Mouse (Mus musculus): ENCODE results near the gene Neb. TPM values are rescaled to one million over a fixed set of nuclear protein-coding genes. Genes with fewer than 3 reads are reported as not detected.
A peak's percentile ranks its signal among the peaks of the same experiment; 100 is the strongest.

Neb gene
- total and polyA plus RNA-seq, 3 experiments, result 0.12 to 0.70 TPM; not detected in 1

GRCm38 (mm10) chr2:52193629-52194028 is 184.6 kb downstream of the Neb start:
- TF ChIP-seq ZC3H11A (IDR thresholded peaks at IDR 0.05; ENCODE audit: low read depth, low read length) (no peak), TBP (IDR thresholded peaks at IDR 0.05; ENCODE audit: low read depth, low read length) (no peak), ELF1 (IDR thresholded peaks at IDR 0.05; ENCODE audit: low read depth, low read length) (no peak), MEF2A (IDR thresholded peaks at IDR 0.05; ENCODE audit: extremely low read depth, insufficient replicate concordance, low read depth, low read length, poor library complexity, severe bottlenecking) (no peak), MYB (IDR thresholded peaks at IDR 0.05; ENCODE audit: low read depth, low read length) (no peak), GABPA (IDR thresholded peaks at IDR 0.05; ENCODE audit: low read depth, low read length) (no peak), ZNF384 (IDR thresholded peaks at IDR 0.05; ENCODE audit: low read depth, low read length) (no peak), MXI1 (IDR thresholded peaks at IDR 0.05; ENCODE audit: low read depth, low read length) (no peak), ZKSCAN1 (IDR thresholded peaks at IDR 0.05; ENCODE audit: low read depth, low read length) (no peak), RCOR1 (IDR thresholded peaks at IDR 0.05; ENCODE audit: low read depth, low read length) (no peak), TCF12 (IDR thresholded peaks at IDR 0.05; ENCODE audit: low read depth, low read length) (no peak), HCFC1 (IDR thresholded peaks at IDR 0.05; ENCODE audit: low read depth, low read length) (no peak), MAX (IDR thresholded peaks at IDR 0.05; ENCODE audit: low read length) (no peak), CHD2 (IDR thresholded peaks at IDR 0.05; ENCODE audit: low read length) (no peak), E2F4 (IDR thresholded peaks at IDR 0.05; ENCODE audit: borderline replicate concordance, low read depth, low read length) (no peak), RAD21 (IDR thresholded peaks at IDR 0.05; ENCODE audit: low read depth, low read length) (no peak), SIN3A (IDR thresholded peaks at IDR 0.05; ENCODE audit: low read length) (no peak), MAFK (IDR thresholded peaks at IDR 0.05; ENCODE audit: borderline replicate concordance, low read depth, low read length) (no peak)
- Histone ChIP-seq H3K27ac (ENCODE audit: control insufficient read depth, low read depth, low read length) (no peak overlapping the region), H3K9ac (ENCODE audit: control insufficient read depth, low read depth, low read length, poor library complexity, severe bottlenecking) (no peak overlapping the region), H3K9me3 (replicated peaks; ENCODE audit: insufficient read depth, low read length) (no peaks in the 10 kb centered on the region), H3K36me3 (ENCODE audit: control insufficient read depth in 1 of 2, insufficient read depth in 2 of 2, low read length in 2 of 2) (no peaks in the 10 kb centered on the region), H3K79me2 (ENCODE audit: control insufficient read depth, insufficient read depth, low read length, poor library complexity) (no peaks in the 10 kb centered on the region), H3K27me3 (ENCODE audit: control insufficient read depth in 1 of 2, insufficient read depth in 2 of 2, low read length in 2 of 2) (0 out of 4 replicates have a peak, but pooled peaks cover 0 to 2% of the 10 kb centered on the region in 2 experiments), H3K4me3 (ENCODE audit: control insufficient read depth in 1 of 2, insufficient read depth in 1 of 2, low read depth in 2 of 2, low read length in 2 of 2) (no peak overlapping the region), H3K4me1 (ENCODE audit: control insufficient read depth in 1 of 2, insufficient read depth in 2 of 2, low read length in 2 of 2) (no peaks in the 10 kb centered on the region)
- DNase-seq (ENCODE audit: low read depth, low spot score), result no peak

GRCm38 (mm10) chr2:52179678-52180077 is 198.6 kb downstream of the Neb start:
- peak; percentile 17 for DNase-seq (ENCODE audit: low read depth, low spot score)
- TF ChIP-seq POLR2AphosphoS5 (IDR thresholded peaks at IDR 0.05; ENCODE audit: borderline replicate concordance, low read depth, low read length), result no peak
- TF ChIP-seq SIN3A (IDR thresholded peaks at IDR 0.05; ENCODE audit: low read length), result no peak
- no peak for TF ChIP-seq UBTF (IDR thresholded peaks at IDR 0.05; ENCODE audit: borderline replicate concordance, insufficient read depth, low read depth, low read length)
- no peak for TF ChIP-seq GABPA (IDR thresholded peaks at IDR 0.05; ENCODE audit: low read depth, low read length)
- no peak for TF ChIP-seq ETS1 (IDR thresholded peaks at IDR 0.05; ENCODE audit: low read depth, low read length)
- TF ChIP-seq CTCF (IDR thresholded peaks at IDR 0.05 in 2 of 3, conservative IDR thresholded peaks at IDR 0.05 in 1 of 3; ENCODE audit: control insufficient read depth in 1 of 3, insufficient read depth in 1 of 3, low read depth in 2 of 3, low read length in 3 of 3, poor library complexity in 1 of 3, severe bottlenecking in 1 of 3), result no peak

More at GRCm38 (mm10) chr2:52179678-52180077, 198.6 kb downstream of the Neb start:
- no peaks in the 10 kb centered on the region for H3K27me3 ChIP-seq (ENCODE audit: control insufficient read depth in 1 of 2, insufficient read depth in 2 of 2, low read length in 2 of 2)
- H3K9ac ChIP-seq (ENCODE audit: control insufficient read depth, low read depth, low read length, poor library complexity, severe bottlenecking), result no peak overlapping the region
- no peaks in the 10 kb centered on the region for H3K4me1 ChIP-seq (ENCODE audit: control insufficient read depth in 1 of 2, insufficient read depth in 2 of 2, low read length in 2 of 2)
- H3K36me3 ChIP-seq (ENCODE audit: control insufficient read depth in 1 of 2, insufficient read depth in 2 of 2, low read length in 2 of 2), result no peaks in the 10 kb centered on the region
- H3K79me2 ChIP-seq (ENCODE audit: control insufficient read depth, insufficient read depth, low read length, poor library complexity), result no peaks in the 10 kb centered on the region
- H3K9me3 ChIP-seq (replicated peaks; ENCODE audit: insufficient read depth, low read length), result no peaks in the 10 kb centered on the region
- no peak overlapping the region for H3K27ac ChIP-seq (ENCODE audit: control insufficient read depth, low read depth, low read length)
- H3K4me3 ChIP-seq (ENCODE audit: control insufficient read depth in 1 of 2, insufficient read depth in 1 of 2, low read depth in 2 of 2, low read length in 2 of 2), result no peak overlapping the region

Measured in MEL (cell line).